Mouse (Mus musculus): ENCODE results near the gene Nell2. TPM values are rescaled to one million over a fixed set of nuclear protein-coding genes. Genes with fewer than 3 reads are reported as not detected.

The Nell2 gene
- polyA plus RNA-seq, 1 experiment from 2014 or later, result 1.7 TPM

DNA sequence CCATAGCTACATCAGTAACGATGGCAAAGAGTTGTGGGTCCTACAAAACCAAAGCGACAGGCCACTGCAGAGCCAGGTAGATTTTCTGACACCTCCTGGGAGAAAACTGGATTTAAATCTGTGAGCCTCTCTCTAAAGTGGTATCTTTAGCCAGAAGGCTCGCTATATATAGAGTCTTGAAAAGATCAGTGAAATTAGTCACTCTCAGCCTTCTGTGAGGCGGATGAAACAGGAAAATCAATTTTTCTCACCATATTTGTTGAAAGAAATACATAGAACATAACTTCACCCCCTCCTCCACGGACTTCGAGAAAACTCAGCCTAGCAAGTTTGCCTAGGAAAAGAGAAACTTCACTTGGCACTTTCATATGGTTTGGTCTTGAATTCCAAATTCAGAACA, 54.4 kb downstream of the Nell2 start:
- no peaks in the 10 kb centered on the region for H3K9me3 ChIP-seq
- no peaks in the 10 kb centered on the region for H3K36me3 ChIP-seq
- H3K4me3 ChIP-seq, result no peak overlapping the region
- no peak overlapping the region for H3K27ac ChIP-seq (replicated peaks)
- no peaks in the 10 kb centered on the region for H3K27me3 ChIP-seq (replicated peaks)
- no peak overlapping the region for H3K9ac ChIP-seq
- H3K4me2 ChIP-seq, result no peak overlapping the region
- ATAC-seq (ENCODE audit: extremely low read depth, insufficient number of reproducible peaks, low FRiP score, low TSS enrichment), result no peak
- WGBS, result 72% methylated on average over 6 of the region's 6 CpGs
- no peaks in the 10 kb centered on the region for H3K4me1 ChIP-seq

DNA sequence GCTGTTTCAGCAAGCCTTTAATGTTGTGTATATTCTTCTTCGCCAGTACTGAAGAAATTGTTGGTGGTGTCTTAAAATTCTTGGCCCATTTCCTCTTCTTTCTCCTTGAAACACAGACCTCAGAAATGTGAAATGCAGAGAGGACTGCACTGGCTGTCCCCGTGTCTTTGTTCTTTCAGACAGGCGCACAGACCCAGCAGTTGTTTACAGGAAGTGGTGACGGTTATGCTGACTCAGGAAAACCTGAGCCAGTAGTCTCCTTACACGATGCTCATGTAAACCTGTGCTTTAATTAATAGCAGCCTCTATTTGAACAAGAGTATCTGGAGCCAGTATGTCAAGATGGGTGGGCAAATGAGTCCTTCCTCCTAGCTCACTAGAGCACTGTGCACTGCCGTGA, 61.2 kb downstream of the Nell2 start:
- Histone ChIP-seq H3K36me3 (no peaks in the 10 kb centered on the region), H3K27me3 (replicated peaks) (no peaks in the 10 kb centered on the region), H3K4me2 (no peak overlapping the region), H3K4me3 (no peak overlapping the region), H3K9me3 (no peaks in the 10 kb centered on the region), H3K9ac (no peak overlapping the region), H3K4me1 (no peaks in the 10 kb centered on the region), H3K27ac (replicated peaks) (no peak overlapping the region)
- no peak for ATAC-seq (ENCODE audit: extremely low read depth, insufficient number of reproducible peaks, low FRiP score, low TSS enrichment)
- WGBS, result 52% methylated on average over 6 of the region's 6 CpGs

DNA sequence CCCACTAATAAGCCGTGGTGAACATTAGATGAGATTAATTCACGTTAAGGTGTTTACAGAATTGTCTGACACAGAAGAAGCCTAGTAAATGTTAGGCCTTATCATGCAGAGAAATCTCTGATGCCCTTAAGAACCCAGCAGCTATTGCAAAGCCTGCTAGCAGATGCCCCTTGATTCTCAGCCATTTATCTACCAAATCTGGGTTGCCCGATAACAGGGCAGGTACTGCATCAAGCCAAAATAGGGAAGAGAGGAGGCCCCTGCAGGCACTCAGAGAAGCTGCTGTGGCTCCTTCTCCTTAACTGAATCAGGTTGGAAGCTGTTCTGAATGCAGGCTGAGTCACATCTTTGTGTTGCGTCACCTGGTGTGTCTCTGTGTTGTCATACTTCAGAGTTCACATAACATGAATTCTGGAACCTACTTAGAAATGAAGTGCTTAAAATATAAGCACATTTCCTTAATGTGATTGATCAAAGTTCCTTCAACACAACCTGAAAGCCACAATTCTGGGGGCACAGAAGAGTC, 68.3 kb downstream of the Nell2 start:
- Histone ChIP-seq H3K4me1 (no peaks in the 10 kb centered on the region), H3K36me3 (no peaks in the 10 kb centered on the region), H3K9me3 (no peaks in the 10 kb centered on the region), H3K4me2 (no peak overlapping the region), H3K27me3 (replicated peaks) (no peaks in the 10 kb centered on the region), H3K9ac (no peak overlapping the region), H3K27ac (replicated peaks) (no peak overlapping the region), H3K4me3 (no peak overlapping the region)
- 60% methylated on average over 4 of the region's 4 CpGs for WGBS
- ATAC-seq (ENCODE audit: extremely low read depth, insufficient number of reproducible peaks, low FRiP score, low TSS enrichment), result no peak

- Histone ChIP-seq H3K4me3 (no peak overlapping the region), H3K4me2 (no peak overlapping the region), H3K36me3 (no peaks in the 10 kb centered on the region), H3K27me3 (replicated peaks) (no peaks in the 10 kb centered on the region), H3K4me1 (no peaks in the 10 kb centered on the region), H3K9me3 (no peaks in the 10 kb centered on the region), H3K27ac (replicated peaks) (no peak overlapping the region), H3K9ac (no peak overlapping the region)
- WGBS, result 75% methylated on average over 11 of the region's 11 CpGs
- no peak for ATAC-seq (ENCODE audit: extremely low read depth, insufficient number of reproducible peaks, low FRiP score, low TSS enrichment)
Observed at GRCm38 (mm10) chr15:95444586-95444985, 83.8 kb downstream of the Nell2 start.

- no peaks in the 10 kb centered on the region for H3K9me3 ChIP-seq
- WGBS, result 84% methylated on average over 4 of the region's 4 CpGs
- no peak overlapping the region for H3K9ac ChIP-seq
- H3K4me3 ChIP-seq, result no peak overlapping the region
- H3K4me2 ChIP-seq, result no peak overlapping the region
- H3K27me3 ChIP-seq (replicated peaks), result no peaks in the 10 kb centered on the region
- H3K4me1 ChIP-seq, result no peaks in the 10 kb centered on the region
- H3K27ac ChIP-seq (replicated peaks), result no peak overlapping the region
- no peak for ATAC-seq (ENCODE audit: extremely low read depth, insufficient number of reproducible peaks, low FRiP score, low TSS enrichment)
- no peaks in the 10 kb centered on the region for H3K36me3 ChIP-seq
Observed at GRCm38 (mm10) chr15:95437740-95438139, 90.6 kb downstream of the Nell2 start.

DNA sequence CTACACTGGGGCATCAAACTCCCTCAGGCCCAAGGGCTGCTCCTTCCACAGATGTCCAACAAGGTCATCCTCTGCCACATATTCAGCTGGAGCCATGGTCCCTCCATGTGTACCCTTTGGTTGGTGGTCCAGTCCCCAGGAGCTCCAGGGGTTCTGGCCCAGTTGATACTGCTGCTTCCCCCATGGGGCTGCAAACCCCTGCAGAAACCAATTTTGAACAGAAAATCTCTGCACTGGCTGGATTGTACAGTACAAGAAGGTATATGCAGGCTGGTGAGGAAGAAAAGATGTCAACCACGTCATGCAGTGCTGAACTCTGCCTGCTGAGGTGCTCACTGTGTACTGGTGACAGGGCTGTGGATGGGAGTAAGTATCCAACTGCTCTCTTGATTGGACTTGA, 92.1 kb downstream of the Nell2 start:
- Histone ChIP-seq H3K4me2 (no peak overlapping the region), H3K36me3 (no peaks in the 10 kb centered on the region)
- WGBS, result 63% methylated on average over 1 of the region's 1 CpGs

DNA sequence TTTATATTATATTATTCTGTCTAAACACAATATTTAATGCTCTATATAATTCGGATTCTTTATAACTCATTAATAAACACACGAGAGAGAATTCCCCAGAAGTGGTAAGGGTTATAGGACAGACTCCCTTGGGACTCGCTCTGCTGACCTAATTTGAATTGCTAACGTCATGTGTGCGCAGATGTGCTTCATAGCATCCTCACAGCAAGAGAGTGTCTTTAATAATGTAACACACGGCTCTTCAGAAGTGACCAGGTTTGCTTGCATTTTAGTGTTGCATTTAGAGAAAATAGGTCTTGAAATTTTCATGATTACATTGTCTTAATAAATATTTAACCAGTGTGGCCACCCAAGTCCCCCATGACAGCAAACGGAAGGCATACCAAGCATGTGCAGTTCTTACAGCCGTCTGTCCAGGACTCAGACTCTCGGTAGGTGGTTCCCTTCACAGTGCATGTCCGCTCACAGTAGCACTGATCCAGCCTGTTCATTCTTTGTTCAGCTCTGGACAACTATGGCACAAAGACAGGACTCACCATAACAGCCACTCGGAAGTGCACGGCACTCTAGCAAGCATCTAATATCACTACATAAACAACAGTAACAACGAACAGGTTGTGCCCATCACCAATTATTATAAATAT, 97.1 kb downstream of the Nell2 start:
- H3K9ac ChIP-seq, result no peak overlapping the region
- no peaks in the 10 kb centered on the region for H3K9me3 ChIP-seq
- no peak overlapping the region for H3K4me2 ChIP-seq
- H3K27me3 ChIP-seq (replicated peaks), result no peaks in the 10 kb centered on the region
- WGBS, result 81% methylated on average over 13 of the region's 13 CpGs
- H3K4me1 ChIP-seq, result no peaks in the 10 kb centered on the region
- no peak overlapping the region for H3K27ac ChIP-seq (replicated peaks)
- ATAC-seq (ENCODE audit: extremely low read depth, insufficient number of reproducible peaks, low FRiP score, low TSS enrichment), result no peak
- no peak overlapping the region for H3K4me3 ChIP-seq
- H3K36me3 ChIP-seq, result no peaks in the 10 kb centered on the region

More for the DNA sequence above, 92.1 kb downstream of the Nell2 start:
- Histone ChIP-seq H3K27me3 (replicated peaks) (no peaks in the 10 kb centered on the region), H3K4me3 (no peak overlapping the region), H3K4me1 (no peaks in the 10 kb centered on the region), H3K27ac (replicated peaks) (no peak overlapping the region), H3K9me3 (no peaks in the 10 kb centered on the region), H3K9ac (no peak overlapping the region)
- no peak for ATAC-seq (ENCODE audit: extremely low read depth, insufficient number of reproducible peaks, low FRiP score, low TSS enrichment)

DNA sequence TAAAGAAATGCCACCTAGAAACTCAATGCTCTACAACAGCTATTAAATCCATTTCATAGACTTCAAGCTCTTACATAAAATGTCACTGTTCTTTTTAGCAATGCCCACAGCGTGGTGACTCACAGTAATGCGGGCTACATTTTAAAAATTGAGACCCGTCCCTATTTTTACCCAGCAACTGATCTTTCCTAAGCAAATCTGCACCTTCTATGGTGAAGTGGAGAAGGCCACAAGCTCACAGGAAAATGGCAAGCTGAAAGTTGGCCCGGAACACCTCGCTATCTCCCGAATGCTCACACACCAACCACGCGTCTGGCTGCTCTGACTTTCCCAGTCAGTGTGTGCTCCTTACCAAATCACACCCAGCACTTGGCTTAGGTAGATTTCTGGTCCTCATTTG, 98.4 kb downstream of the Nell2 start:
- 80% methylated on average over 8 of the region's 8 CpGs for WGBS
- no peak overlapping the region for H3K4me2 ChIP-seq
- H3K36me3 ChIP-seq, result no peaks in the 10 kb centered on the region
- H3K27me3 ChIP-seq (replicated peaks), result no peaks in the 10 kb centered on the region
- no peak overlapping the region for H3K27ac ChIP-seq (replicated peaks)
- no peak for ATAC-seq (ENCODE audit: extremely low read depth, insufficient number of reproducible peaks, low FRiP score, low TSS enrichment)
- H3K4me3 ChIP-seq, result no peak overlapping the region
- H3K9me3 ChIP-seq, result no peaks in the 10 kb centered on the region
- no peak overlapping the region for H3K9ac ChIP-seq
- no peaks in the 10 kb centered on the region for H3K4me1 ChIP-seq

- Histone ChIP-seq H3K4me1 (no peaks in the 10 kb centered on the region), H3K27me3 (replicated peaks) (no peaks in the 10 kb centered on the region), H3K9me3 (no peaks in the 10 kb centered on the region), H3K4me3 (no peak overlapping the region), H3K9ac (no peak overlapping the region), H3K27ac (replicated peaks) (no peak overlapping the region), H3K4me2 (no peak overlapping the region), H3K36me3 (no peaks in the 10 kb centered on the region)
- WGBS, result 73% methylated on average over 7 of the region's 7 CpGs
- ATAC-seq (ENCODE audit: extremely low read depth, insufficient number of reproducible peaks, low FRiP score, low TSS enrichment), result no peak
Observed at GRCm38 (mm10) chr15:95428003-95428663, 100.2 kb downstream of the Nell2 start.

DNA sequence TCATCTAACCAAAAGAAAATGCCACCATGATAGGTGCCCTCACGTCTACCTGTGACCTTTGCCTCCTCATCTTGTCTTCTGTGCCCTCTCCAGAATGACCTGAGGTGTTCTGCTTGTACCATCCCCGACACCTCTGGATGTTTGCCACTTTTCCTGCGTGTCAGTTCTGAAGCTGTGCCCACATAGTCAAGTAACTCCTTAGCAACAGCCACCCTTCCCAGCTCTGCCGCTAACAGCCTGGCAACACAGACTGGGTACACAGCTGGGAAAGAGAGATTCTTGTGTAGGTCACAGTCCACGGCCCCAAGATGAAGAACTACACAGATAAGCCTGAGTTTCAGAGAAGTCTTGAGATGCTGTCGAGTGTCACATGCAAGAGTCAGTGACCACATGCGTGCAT, 103.3 kb downstream of the Nell2 start:
- no peak for ATAC-seq (ENCODE audit: extremely low read depth, insufficient number of reproducible peaks, low FRiP score, low TSS enrichment)

GRCm38 (mm10) chr15:95422226-95422950, 106.0 kb downstream of the Nell2 start:
- Histone ChIP-seq H3K9me3 (no peaks in the 10 kb centered on the region), H3K27me3 (replicated peaks) (no peaks in the 10 kb centered on the region), H3K4me1 (no peaks in the 10 kb centered on the region), H3K27ac (replicated peaks) (no peak overlapping the region), H3K9ac (no peak overlapping the region), H3K36me3 (no peaks in the 10 kb centered on the region), H3K4me2 (no peak overlapping the region), H3K4me3 (no peak overlapping the region)
- WGBS, result 79% methylated on average over 15 of the region's 15 CpGs
- no peak for ATAC-seq (ENCODE audit: extremely low read depth, insufficient number of reproducible peaks, low FRiP score, low TSS enrichment)

More for the DNA sequence above, 103.3 kb downstream of the Nell2 start:
- H3K4me1 ChIP-seq, result no peaks in the 10 kb centered on the region
- H3K4me2 ChIP-seq, result no peak overlapping the region
- no peaks in the 10 kb centered on the region for H3K9me3 ChIP-seq
- H3K27ac ChIP-seq (replicated peaks), result no peak overlapping the region
- no peak overlapping the region for H3K9ac ChIP-seq
- no peaks in the 10 kb centered on the region for H3K27me3 ChIP-seq (replicated peaks)
- 75% methylated on average over 7 of the region's 7 CpGs for WGBS
- no peak overlapping the region for H3K4me3 ChIP-seq
- no peaks in the 10 kb centered on the region for H3K36me3 ChIP-seq

All from heart, embryonic 13.5 days (tissue).